Mouse (Mus musculus) hindbrain, postnatal 0 days (tissue): ENCODE measurements at regions not wholly inside any gene's neighbourhood (a gene's known extent, or its start where the extent isn't known, plus 50 kb on each side); places are given as distances from the start of the nearest gene placed in this dataset.
A peak's percentile ranks its signal among the peaks of the same experiment; 100 is the strongest.

ENCODE experiments used
- ATAC-seq: fragments of 200-750 bp; cut with Nextera tagmentation; 2 replicates; pipeline ENCODE4 v1.8.0; 2017; ENCODE audit warnings: mild to moderate bottlenecking, moderate TSS enrichment, moderate library complexity
- DNase-seq: peaks from one replicate; pipeline ENCODE4 v3.0.0-alpha.2; 2015; ENCODE audit warnings: low spot score
- H3K27ac ChIP-seq: fragments of 300-500 bp; sonication (generic); 2 replicates; pipeline ENCODE4 v1.5.1; 2014; ENCODE audit warnings: mild to moderate bottlenecking
- H3K27me3 ChIP-seq: fragments of 300-500 bp; sonication (generic); 2 replicates; pipeline ENCODE4 v1.6.1; 2014; ENCODE audit warnings: low read length, mixed read lengths; ENCODE audit not compliant: insufficient read depth
- H3K36me3 ChIP-seq: fragments of 300-500 bp; sonication (generic); 2 replicates; pipeline ENCODE4 v1.6.1; 2014; ENCODE audit warnings: low read length, mixed read lengths; ENCODE audit not compliant: insufficient read depth
- H3K4me1 ChIP-seq: fragments of 300-500 bp; sonication (generic); 2 replicates; pipeline ENCODE4 v1.6.1; 2014; ENCODE audit warnings: antibody characterized with exemption, low read length, mixed read lengths; ENCODE audit not compliant: insufficient read depth
- H3K4me2 ChIP-seq: fragments of 300-500 bp; sonication (generic); 2 replicates; pipeline ENCODE4 v1.6.1; 2014; ENCODE audit warnings: low read depth, mild to moderate bottlenecking, low read length, moderate library complexity, mixed read lengths
- H3K4me3 ChIP-seq: fragments of 300-500 bp; sonication (generic); 2 replicates; pipeline ENCODE4 v1.5.1; 2014; ENCODE audit warnings: low read length
- H3K9ac ChIP-seq: fragments of 300-500 bp; sonication (generic); replicated peaks from 2 replicates; pipeline ENCODE4 v1.6.1; 2014; ENCODE audit warnings: mild to moderate bottlenecking, low read length, moderate library complexity, mixed read lengths
- H3K9me3 ChIP-seq: fragments of 300-500 bp; sonication (generic); 2 replicates; pipeline ENCODE4 v1.6.1; 2016; ENCODE audit warnings: low read length, mixed read lengths
- CTCF ChIP-seq: IDR thresholded peaks from 2 replicates; pipeline ENCODE4 v1.5.1; 2016; ENCODE audit warnings: antibody characterized with exemption, control low read depth, low read depth
- WGBS: fragments of 180-500 bp; shearing (Covaris S2); extraction: QIAGEN DNeasy Blood & Tissue Kit; methylation state at CpG from one replicate; pipeline ENCODE4 v1.1.7; 2014; 5-methylcytosine and 5-hydroxymethylcytosine counted together

DNA sequence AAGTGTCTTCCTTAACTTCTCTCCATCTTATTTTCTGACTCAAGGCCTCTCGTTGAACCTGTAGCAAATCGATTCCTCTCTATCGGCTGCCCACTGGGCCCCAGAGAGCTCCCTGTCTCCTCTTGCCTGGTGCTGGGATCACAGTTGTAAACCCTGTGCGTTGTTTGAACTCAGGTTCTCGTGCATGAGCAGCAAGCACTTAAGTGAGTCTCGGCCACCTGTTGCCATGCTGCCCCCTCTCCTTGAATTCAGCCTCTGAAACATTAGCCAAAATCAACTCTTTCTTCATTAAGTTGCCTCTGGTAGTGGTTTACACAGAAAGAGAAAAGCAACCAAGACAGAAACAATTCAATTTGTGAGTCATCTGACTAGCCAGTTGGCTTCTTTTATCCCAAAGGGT lies 144.9 kb upstream of the Lyplal1 start:
- H3K9me3 ChIP-seq = no peaks in the 10 kb centered on the region
- H3K27ac ChIP-seq = no peak overlapping the region
- H3K4me1 ChIP-seq = peaks cover 4% of the 10 kb centered on the region
- ATAC-seq (no peak), DNase-seq (no peak)
- WGBS = 60% methylated on average over 6 of the region's 6 CpGs
- H3K27me3 ChIP-seq = no peaks in the 10 kb centered on the region
- no peak for TF ChIP-seq CTCF
- no peaks in the 10 kb centered on the region for H3K36me3 ChIP-seq
- H3K4me3 ChIP-seq = no peak overlapping the region
- H3K4me2 ChIP-seq = no peak overlapping the region
- H3K9ac ChIP-seq = no peak overlapping the region

GRCm38 (mm10) chr1:186261326-186261833 lies 144.3 kb upstream of the Lyplal1 start:
- H3K4me3 ChIP-seq = no peak overlapping the region
- ATAC-seq (no peak), DNase-seq (peak; percentile 54)
- H3K27me3 ChIP-seq = no peaks in the 10 kb centered on the region
- H3K36me3 ChIP-seq = no peaks in the 10 kb centered on the region
- no peak overlapping the region for H3K27ac ChIP-seq
- peaks cover 4% of the 10 kb centered on the region for H3K4me1 ChIP-seq
- H3K9ac ChIP-seq = no peak overlapping the region
- H3K4me2 ChIP-seq = no peak overlapping the region
- TF ChIP-seq CTCF = no peak
- WGBS = 32% methylated on average over 4 of the region's 4 CpGs
- H3K9me3 ChIP-seq = no peaks in the 10 kb centered on the region

GRCm38 (mm10) chr1:186257611-186258010 lies 140.5 kb upstream of the Lyplal1 start:
- Histone ChIP-seq H3K4me3 (no peak overlapping the region), H3K4me2 (no peak overlapping the region), H3K9me3 (no peaks in the 10 kb centered on the region), H3K27me3 (no peaks in the 10 kb centered on the region), H3K4me1 (no peaks in the 10 kb centered on the region), H3K9ac (no peak overlapping the region), H3K36me3 (no peaks in the 10 kb centered on the region), H3K27ac (no peak overlapping the region)
- ATAC-seq = no peak
- no peak for DNase-seq
- 62% methylated on average over 1 of the region's 1 CpGs for WGBS
- no peak for TF ChIP-seq CTCF

- no peak overlapping the region for H3K27ac ChIP-seq
- H3K4me3 ChIP-seq = no peak overlapping the region
- peak; percentile 38 for ATAC-seq
- H3K4me1 ChIP-seq = peaks cover 7% of the 10 kb centered on the region; the same call in 1 of the 2 replicates
- H3K27me3 ChIP-seq = no peaks in the 10 kb centered on the region
- H3K9me3 ChIP-seq = no peaks in the 10 kb centered on the region
- 57% methylated on average over 8 of the region's 8 CpGs for WGBS
- no peak overlapping the region for H3K4me2 ChIP-seq
- TF ChIP-seq CTCF = no peak
- H3K9ac ChIP-seq = no peak overlapping the region
- no peaks in the 10 kb centered on the region for H3K36me3 ChIP-seq
- peak; percentile 67 for DNase-seq
Measured at GRCm38 (mm10) chr1:186255476-186256080, 138.5 kb upstream of the Lyplal1 start.

DNA sequence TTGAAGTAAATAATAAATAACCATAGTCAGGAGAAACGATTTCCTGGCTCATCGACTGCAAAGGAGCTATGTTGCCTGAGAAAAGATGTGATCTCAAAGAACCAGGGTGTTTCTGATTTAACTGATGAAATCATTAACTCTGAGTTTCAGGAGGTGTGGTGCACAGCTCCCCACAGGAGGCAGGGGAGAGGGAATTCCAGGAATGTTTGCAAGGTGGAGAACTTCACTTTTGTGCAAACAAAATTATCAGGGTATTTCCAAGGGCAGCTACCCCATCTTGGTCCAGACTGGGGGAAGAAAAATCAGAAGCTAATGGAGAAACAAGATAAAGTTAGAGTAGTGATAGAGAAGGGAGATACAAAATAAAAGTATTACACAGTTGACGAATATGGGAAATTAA lies 137.4 kb upstream of the Lyplal1 start:
- WGBS = 73% methylated on average over 3 of the region's 3 CpGs
- no peak overlapping the region for H3K4me3 ChIP-seq
- no peak for TF ChIP-seq CTCF

GRCm38 (mm10) chr1:186252551-186252950 lies 135.4 kb upstream of the Lyplal1 start:
- WGBS = 57% methylated on average over 4 of the region's 4 CpGs
- H3K9me3 ChIP-seq = no peaks in the 10 kb centered on the region
- ATAC-seq = no peak
- no peak overlapping the region for H3K4me2 ChIP-seq
- H3K4me1 ChIP-seq = peaks cover 7% of the 10 kb centered on the region; the same call in 1 of the 2 replicates
- H3K27me3 ChIP-seq = no peaks in the 10 kb centered on the region
- no peak overlapping the region for H3K27ac ChIP-seq
- no peak overlapping the region for H3K4me3 ChIP-seq
- TF ChIP-seq CTCF = no peak
- H3K36me3 ChIP-seq = no peaks in the 10 kb centered on the region
- H3K9ac ChIP-seq = no peak overlapping the region
- no peak for DNase-seq

More for the DNA sequence above, 137.4 kb upstream of the Lyplal1 start:
- H3K4me2 ChIP-seq = no peak overlapping the region
- DNase-seq (no peak), ATAC-seq (no peak)
- H3K36me3 ChIP-seq = no peaks in the 10 kb centered on the region
- no peak overlapping the region for H3K9ac ChIP-seq
- no peaks in the 10 kb centered on the region for H3K27me3 ChIP-seq
- no peaks in the 10 kb centered on the region for H3K9me3 ChIP-seq
- H3K4me1 ChIP-seq = peaks cover 7% of the 10 kb centered on the region; the same call in 1 of the 2 replicates
- H3K27ac ChIP-seq = no peak overlapping the region

GRCm38 (mm10) chr1:186250316-186250715 lies 133.2 kb upstream of the Lyplal1 start:
- no peaks in the 10 kb centered on the region for H3K36me3 ChIP-seq
- ATAC-seq (peak; percentile 66; the same call in 1 of the 2 replicates), DNase-seq (peak; percentile 89)
- H3K27me3 ChIP-seq = no peaks in the 10 kb centered on the region
- peak overlapping the region; percentile 26; the same call in 1 of the 2 replicates for H3K27ac ChIP-seq
- no peak overlapping the region for H3K4me3 ChIP-seq
- H3K4me1 ChIP-seq = peaks cover 7% of the 10 kb centered on the region; the same call in 1 of the 2 replicates
- no peak for TF ChIP-seq CTCF
- H3K9me3 ChIP-seq = no peaks in the 10 kb centered on the region
- WGBS = 27% methylated on average over 4 of the region's 4 CpGs
- no peak overlapping the region for H3K4me2 ChIP-seq
- no peak overlapping the region for H3K9ac ChIP-seq
